Mouse (Mus musculus) adrenal gland, postnatal 25 days (tissue): ENCODE data around the gene Btn2a2. TPM values are rescaled to one million over a fixed set of nuclear protein-coding genes. Genes with fewer than 3 reads are reported as not detected.

Experiments
- DNase-seq: peaks from one replicate; pipeline ENCODE4 v3.0.0; 2021; ENCODE audit warnings: mixed read lengths
- total RNA-seq: library from RNA; stranded (reverse); gene quantifications from 2 replicates; pipeline ENCODE4 v1.2.3, GENCODE M21; 2021

Btn2a2 gene
- total RNA-seq, 1 experiment from 2014 or later, result not detected

- peak; percentile 82 for DNase-seq
Observed at GRCm38 (mm10) chr13:23521703-23522102, 33.0 kb upstream of the Btn2a2 start.

DNA sequence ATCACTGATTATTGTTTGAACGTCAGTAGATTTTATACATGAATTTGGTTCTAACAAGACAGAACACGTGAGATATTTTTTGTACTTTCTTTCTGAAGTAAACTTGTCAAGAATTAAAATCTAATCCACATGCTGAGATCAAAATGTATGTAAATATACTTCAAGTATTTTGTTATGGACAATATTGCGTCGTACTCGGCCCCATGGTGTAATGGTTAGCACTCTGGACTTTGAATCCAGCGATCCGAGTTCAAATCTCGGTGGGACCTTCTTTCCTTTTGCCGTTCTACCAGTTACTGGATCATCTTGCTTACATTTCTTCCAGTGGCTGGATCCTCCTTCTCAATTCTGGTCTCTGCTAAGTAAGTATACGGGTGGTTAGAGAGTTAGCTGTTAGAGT, 30.8 kb upstream of the Btn2a2 start:
- peak; percentile 69 for DNase-seq

DNA sequence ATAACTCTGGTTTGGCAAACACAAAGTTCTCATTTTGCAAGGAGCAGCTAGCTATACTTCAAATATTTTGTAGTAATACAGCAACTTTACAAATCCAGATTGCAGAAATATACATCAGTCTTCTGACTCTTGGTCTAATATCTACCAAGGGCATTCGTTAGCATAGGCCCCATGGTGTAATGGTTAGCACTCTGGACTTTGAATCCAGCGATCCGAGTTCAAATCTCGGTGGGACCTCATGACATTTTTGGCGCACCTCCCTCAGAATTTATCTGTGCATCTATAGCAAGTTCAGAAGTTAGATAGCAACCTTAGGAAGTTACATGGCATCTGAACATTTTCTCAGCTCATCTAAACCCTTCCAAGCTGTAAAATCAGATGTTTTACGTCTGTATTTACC, 30.2 kb upstream of the Btn2a2 start:
- peak; percentile 61 for DNase-seq

DNA sequence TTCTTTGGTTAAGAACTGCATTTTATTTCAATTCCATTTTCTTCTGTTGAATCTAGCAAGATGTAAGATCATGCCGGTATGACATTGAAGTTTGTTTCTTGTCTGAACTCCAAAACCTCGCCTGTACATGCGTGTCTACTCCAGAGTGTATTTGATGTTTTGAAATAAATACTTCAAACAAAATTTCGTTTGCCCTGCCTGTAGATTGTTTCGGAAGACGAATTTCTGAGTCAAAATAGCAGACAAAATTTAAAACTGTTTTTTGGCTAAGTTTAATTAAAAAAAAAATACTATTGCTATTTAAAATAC, 29.6 kb upstream of the Btn2a2 start:
- DNase-seq, result no peak

- peak; percentile 89 for DNase-seq
Observed at GRCm38 (mm10) chr13:23517603-23518294, 29.1 kb upstream of the Btn2a2 start.

DNA sequence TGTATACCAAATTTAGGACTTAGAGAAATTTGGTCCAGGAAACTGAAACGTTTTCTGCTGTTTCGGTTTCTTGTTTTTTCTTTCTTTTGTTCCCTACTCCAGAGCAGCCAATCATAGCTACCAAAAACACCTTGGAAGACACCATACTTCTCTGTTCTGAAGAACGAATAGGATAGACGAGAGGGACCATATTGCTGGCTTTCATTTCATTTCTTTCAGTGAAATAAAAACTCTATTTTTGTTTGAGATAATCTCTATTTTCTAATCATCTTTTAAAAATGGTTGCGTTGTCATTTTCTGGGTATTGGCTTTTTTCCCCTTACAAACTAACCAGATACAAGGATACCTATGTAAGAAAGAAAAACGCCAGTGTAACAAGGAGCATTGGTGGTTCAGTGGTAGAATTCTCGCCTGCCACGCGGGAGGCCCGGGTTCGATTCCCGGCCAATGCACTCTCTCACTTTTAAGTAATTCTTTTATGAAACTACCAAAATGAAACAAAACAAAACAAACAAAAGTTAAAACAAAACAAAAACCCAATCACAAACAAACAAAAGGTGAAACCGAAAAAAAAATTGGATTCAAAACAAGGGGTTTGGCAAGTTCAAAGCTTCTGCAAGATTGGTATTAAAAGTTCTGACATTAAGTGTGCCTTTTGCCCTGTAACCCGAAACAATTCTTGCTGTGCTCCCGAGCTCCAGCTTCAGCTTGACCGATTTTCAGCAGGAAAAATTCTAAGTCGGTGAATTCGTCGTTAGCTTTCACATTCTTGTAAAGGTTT, 28.4 kb upstream of the Btn2a2 start:
- DNase-seq, result peak; percentile 77

GRCm38 (mm10) chr13:23515826-23516620, 27.4 kb upstream of the Btn2a2 start:
- DNase-seq, result no peak

DNA sequence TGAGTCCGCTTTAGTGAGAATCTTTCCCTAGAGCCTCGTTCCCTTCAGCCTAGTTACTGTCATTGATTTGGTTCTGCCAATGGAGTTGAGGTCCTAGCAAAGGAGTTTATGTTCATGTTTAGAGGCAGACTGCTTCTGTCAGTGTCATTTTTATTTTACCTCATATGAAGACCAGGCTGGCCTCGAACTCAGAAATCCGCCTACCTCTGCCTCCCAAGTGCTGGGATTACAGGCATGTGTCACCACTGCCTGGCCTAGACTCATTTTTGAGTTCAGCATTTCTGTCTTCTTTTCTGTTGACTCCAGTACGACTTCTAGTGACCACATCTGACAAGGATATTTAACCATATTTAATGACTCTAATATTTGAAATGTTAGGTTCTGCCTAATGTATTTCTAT, 26.6 kb upstream of the Btn2a2 start:
- no peak for DNase-seq

DNA sequence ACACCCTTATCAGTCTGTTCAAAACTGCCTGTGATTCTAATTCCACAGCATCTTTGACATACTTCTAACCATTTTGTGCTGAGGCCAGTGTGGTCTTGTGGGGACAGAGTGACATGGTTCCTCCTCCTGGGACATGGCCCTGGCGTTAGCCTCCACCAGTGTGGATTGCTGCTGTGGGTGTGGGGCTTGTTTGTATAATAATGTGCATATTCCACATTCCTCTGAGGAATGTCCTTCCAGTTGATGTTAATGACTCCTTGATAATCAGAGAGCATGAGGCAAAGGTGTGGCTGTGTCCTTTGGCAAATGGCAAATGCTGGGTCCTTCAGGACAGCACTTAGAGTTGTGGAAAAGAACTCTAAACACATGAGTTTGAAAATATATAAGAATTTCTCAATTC, 24.9 kb upstream of the Btn2a2 start:
- no peak for DNase-seq

DNA sequence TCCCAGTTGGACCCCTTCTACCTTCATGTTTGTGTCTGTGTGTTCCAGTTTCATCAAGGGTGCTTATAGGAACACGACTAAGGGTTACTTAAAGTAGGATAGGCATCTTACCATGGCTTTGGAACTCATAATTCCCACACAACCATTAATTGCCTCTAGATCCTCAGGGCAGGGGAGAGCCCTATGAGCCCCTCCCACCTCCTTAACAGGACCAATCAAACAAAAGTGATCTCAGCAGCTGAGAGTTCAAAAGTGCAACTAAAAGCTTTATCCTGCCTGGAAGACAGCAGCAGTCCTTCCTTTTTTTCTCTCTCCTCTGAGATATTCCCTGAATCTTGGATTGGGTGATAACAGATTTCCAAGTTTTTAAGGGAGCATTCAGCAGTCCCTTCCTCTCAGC, 21.5 kb upstream of the Btn2a2 start:
- no peak for DNase-seq

GRCm38 (mm10) chr13:23506819-23507515, 18.3 kb upstream of the Btn2a2 start:
- DNase-seq, result no peak

DNA sequence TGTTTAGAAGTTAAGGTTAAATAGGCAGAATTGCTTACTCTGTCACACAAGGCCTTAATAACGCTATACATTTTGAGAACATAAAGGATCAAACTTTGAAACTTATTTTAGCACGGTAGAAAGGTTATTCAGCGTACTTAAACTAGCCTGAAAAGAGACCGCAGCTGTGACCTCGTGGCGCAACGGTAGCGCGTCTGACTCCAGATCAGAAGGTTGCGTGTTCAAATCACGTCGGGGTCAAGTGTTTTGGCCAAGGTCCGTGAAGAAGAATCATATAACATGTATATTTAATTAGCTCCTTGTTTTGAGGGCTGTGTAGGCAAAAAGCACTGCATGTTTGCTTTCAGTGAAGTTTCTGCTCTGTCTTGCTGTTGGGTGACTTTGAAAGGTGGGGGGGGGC, 17.7 kb upstream of the Btn2a2 start:
- peak; percentile 51 for DNase-seq

DNA sequence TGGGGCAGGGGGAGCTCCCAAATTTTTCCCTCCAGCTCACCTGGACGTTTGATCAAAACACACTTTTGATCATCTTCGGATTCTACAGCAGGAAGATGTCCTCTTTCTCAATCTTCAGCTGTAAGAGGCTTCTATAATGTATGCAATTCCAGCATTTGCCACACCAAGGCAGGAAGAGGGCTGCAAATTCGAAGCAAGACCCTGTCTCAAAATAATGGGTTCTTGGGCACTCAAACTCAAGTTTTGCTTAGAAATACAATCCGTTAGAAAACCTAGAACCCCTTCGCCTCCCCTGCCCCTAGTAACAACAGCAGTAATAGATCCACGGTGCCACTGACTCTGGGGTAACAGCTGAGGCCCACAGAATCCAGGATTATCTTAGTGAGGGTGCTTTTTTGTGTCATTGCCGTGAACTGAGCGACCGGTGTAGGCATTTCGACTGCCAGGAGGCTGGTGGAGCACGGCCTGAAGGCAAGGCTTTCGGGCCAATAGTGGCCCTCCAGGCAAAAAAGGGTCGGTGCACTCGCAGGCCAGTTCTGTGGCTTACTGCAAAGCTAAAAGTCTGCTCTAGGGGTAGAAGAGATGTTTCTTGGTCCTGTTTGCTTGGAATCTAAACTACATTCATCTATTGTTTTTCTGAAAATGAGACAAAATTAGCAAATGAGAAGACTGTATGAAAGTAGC, 17.1 kb upstream of the Btn2a2 start:
- no peak for DNase-seq

GRCm38 (mm10) chr13:23503797-23504196, 15.1 kb upstream of the Btn2a2 start:
- peak; percentile 15 for DNase-seq

DNA sequence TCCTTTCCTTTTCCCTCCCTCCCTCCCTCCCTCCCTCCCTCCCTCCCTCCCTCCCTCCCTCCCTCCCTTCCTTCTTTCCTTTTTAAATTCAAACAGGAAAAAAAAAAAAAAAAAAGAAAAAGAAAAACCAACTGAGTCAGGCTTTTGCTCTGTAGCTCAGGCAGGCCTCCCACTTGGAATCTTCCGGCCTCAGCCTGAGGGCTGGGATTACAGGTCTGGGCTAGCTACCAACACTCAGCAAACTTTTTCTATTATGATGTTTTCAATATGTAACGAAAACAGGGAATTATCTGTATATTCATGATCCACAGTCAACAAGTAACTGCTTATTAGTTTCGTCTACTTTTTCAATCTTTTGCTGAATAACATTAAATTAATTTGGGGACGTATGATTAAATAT, 14.3 kb upstream of the Btn2a2 start:
- no peak for DNase-seq

DNA sequence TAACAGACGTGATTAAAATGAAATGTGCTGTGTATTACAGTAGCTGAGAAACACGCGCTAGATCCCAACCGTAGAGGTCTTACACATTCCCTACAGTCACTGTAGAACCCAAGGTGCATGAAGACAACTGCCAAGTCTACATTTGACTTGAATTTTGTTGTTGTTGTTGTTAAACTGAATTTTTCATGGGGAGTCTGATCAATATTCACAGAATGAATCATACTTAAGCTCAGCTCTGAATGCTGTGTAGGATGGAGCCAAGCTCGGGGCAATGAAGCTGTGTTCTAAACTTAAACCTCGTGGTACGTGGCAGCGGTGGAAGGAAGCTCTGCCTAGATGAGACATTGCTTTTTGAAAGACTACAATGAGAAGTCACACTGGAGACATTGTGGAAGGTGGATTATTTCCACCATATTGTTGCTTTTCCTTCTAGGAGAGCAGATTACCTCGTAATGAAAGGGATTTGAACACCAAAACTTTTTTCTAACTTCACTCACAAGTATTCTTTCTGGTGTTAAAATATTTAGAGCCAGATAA, 13.4 kb upstream of the Btn2a2 start:
- DNase-seq, result no peak

DNA sequence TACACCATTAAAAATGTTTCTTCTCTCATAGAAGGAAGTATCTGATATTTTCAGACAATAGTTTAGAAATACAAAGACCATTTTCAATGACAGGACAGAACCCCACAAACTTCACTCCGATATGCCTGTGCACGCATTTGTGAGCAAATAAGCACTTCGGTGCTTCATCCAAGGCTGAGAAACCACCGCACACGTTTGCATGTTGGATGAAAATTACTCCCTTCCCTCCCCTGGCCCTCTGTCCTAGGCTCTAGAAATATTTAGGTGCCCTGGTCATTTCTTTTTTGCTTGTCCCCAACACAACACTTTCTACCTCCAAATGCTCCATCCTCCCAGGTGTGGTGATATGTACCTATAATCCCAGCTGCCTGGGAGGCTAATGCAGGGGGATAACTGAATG, 12.9 kb upstream of the Btn2a2 start:
- DNase-seq, result no peak

- peak; percentile 47 for DNase-seq
Observed at GRCm38 (mm10) chr13:23500424-23501200, 12.0 kb upstream of the Btn2a2 start.

- no peak for DNase-seq
Observed at GRCm38 (mm10) chr13:23499943-23500342, 11.3 kb upstream of the Btn2a2 start.

DNA sequence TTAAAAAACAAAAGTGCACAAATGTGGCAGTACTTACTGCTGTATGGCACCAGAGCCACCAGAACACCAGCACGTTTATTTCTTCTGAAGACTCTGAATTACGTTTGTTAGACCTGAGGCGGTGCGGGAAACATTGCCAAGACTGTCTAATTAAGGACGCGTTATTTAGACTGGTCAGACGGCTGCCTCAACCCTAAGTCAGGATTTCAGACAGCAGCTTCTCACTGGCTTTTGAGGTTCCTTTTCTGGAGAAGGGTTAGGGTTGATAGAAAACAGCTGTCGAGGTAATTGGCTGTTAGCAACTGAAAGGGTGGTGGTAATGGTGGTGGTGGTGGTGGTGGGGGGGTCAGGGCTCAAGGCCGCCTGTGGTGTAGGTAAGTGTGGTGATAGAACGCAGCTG, 10.0 kb upstream of the Btn2a2 start:
- no peak for DNase-seq
